Mouse (Mus musculus) megakaryocyte, embryonic 14.5 days (primary cell): ENCODE data around the gene Clnk. TPM values are rescaled to one million over a fixed set of nuclear protein-coding genes. Genes with fewer than 3 reads are reported as not detected.

Experiments used
- H3K27me3 ChIP-seq: replicated peaks from 2 replicates; pipeline ENCODE3; 2012; ENCODE audit warnings: inconsistent platforms
- H3K36me3 ChIP-seq: replicated peaks from 2 replicates; pipeline ENCODE3; 2012; ENCODE audit warnings: low read length, inconsistent platforms, mixed read lengths
- H3K4me1 ChIP-seq: 2 replicates; pipeline ENCODE4 v1.6.1; 2012; ENCODE audit warnings: inconsistent platforms
- H3K4me3 ChIP-seq: replicated peaks from 2 replicates; pipeline ENCODE3; 2012; ENCODE audit warnings: moderate library complexity, mild to moderate bottlenecking, inconsistent platforms
- H3K9me3 ChIP-seq: 2 replicates; pipeline ENCODE4 v1.6.1; 2012; ENCODE audit warnings: inconsistent platforms
- FLI1 ChIP-seq: IDR thresholded peaks from 2 replicates; pipeline ENCODE4 v1.6.1; 2012; ENCODE audit warnings: low read length, inconsistent platforms, mixed read lengths
- GATA1 ChIP-seq: IDR thresholded peaks from 3 replicates; pipeline ENCODE4 v1.6.1; 2012; ENCODE audit warnings: mixed read lengths, low read length, inconsistent platforms, borderline replicate concordance
- polyA plus RNA-seq: library from polyadenylated mRNA; stranded (reverse); fragments of >175 nt; gene quantifications from 2 replicates; pipeline ENCODE4 v1.2.3, GENCODE M21; 2012; ENCODE audit warnings: low replicate concordance; ENCODE audit not compliant: insufficient read depth

Clnk gene
- polyA plus RNA-seq, 1 experiment, result not detected

- TF ChIP-seq GATA1 (no peak), FLI1 (no peak)
- H3K4me1 ChIP-seq, result no peaks in the 10 kb centered on the region
Observed at GRCm38 (mm10) chr5:38698466-38698865, 178.1 kb downstream of the Clnk start.

GRCm38 (mm10) chr5:38698046-38698445 is 178.6 kb downstream of the Clnk start:
- TF ChIP-seq FLI1 (no peak), GATA1 (no peak)
- Histone ChIP-seq H3K4me1 (no peaks in the 10 kb centered on the region), H3K4me3 (no peak overlapping the region), H3K27me3 (no peaks in the 10 kb centered on the region), H3K36me3 (no peaks in the 10 kb centered on the region), H3K9me3 (no peaks in the 10 kb centered on the region)

More at GRCm38 (mm10) chr5:38698466-38698865, 178.1 kb downstream of the Clnk start:
- Histone ChIP-seq H3K36me3 (no peaks in the 10 kb centered on the region), H3K27me3 (no peaks in the 10 kb centered on the region), H3K9me3 (no peaks in the 10 kb centered on the region), H3K4me3 (no peak overlapping the region)

GRCm38 (mm10) chr5:38696616-38697375 is 179.8 kb downstream of the Clnk start:
- Histone ChIP-seq H3K36me3 (no peaks in the 10 kb centered on the region), H3K4me3 (no peak overlapping the region), H3K9me3 (no peaks in the 10 kb centered on the region), H3K4me1 (no peaks in the 10 kb centered on the region), H3K27me3 (peaks cover 5% of the 10 kb centered on the region)
- TF ChIP-seq GATA1 (no peak), FLI1 (no peak)

- H3K4me1 ChIP-seq, result no peaks in the 10 kb centered on the region
Observed at GRCm38 (mm10) chr5:38692859-38693258, 183.8 kb downstream of the Clnk start.

GRCm38 (mm10) chr5:38689186-38689585 is 187.4 kb downstream of the Clnk start:
- no peaks in the 10 kb centered on the region for H3K9me3 ChIP-seq
- H3K4me3 ChIP-seq, result no peak overlapping the region
- peaks cover 8% of the 10 kb centered on the region for H3K4me1 ChIP-seq
- peaks cover 44% of the 10 kb centered on the region for H3K27me3 ChIP-seq
- TF ChIP-seq GATA1 (no peak), FLI1 (no peak)
- H3K36me3 ChIP-seq, result no peaks in the 10 kb centered on the region

More at GRCm38 (mm10) chr5:38692859-38693258, 183.8 kb downstream of the Clnk start:
- no peaks in the 10 kb centered on the region for H3K9me3 ChIP-seq
- TF ChIP-seq FLI1, result no peak
- no peak for TF ChIP-seq GATA1
- H3K27me3 ChIP-seq, result peaks cover 13% of the 10 kb centered on the region
- no peak overlapping the region for H3K4me3 ChIP-seq
- H3K36me3 ChIP-seq, result no peaks in the 10 kb centered on the region

GRCm38 (mm10) chr5:38687694-38688093 is 188.9 kb downstream of the Clnk start:
- TF ChIP-seq GATA1, result no peak
- no peak for TF ChIP-seq FLI1
- no peaks in the 10 kb centered on the region for H3K9me3 ChIP-seq
- H3K36me3 ChIP-seq, result no peaks in the 10 kb centered on the region
- no peak overlapping the region for H3K4me3 ChIP-seq
- H3K27me3 ChIP-seq, result peaks cover 49% of the 10 kb centered on the region
- H3K4me1 ChIP-seq, result peaks cover 11% of the 10 kb centered on the region

- TF ChIP-seq FLI1 (no peak), GATA1 (no peak)
Observed at GRCm38 (mm10) chr5:38684164-38684911, 192.3 kb downstream of the Clnk start, which contains the start of gene Zfp518b. Zfp518b (minus strand) TSS chr5:38684826.

GRCm38 (mm10) chr5:38658836-38659235 is 217.8 kb downstream of the Clnk start:
- TF ChIP-seq GATA1, result no peak
- no peak for TF ChIP-seq FLI1
- Histone ChIP-seq H3K36me3 (no peaks in the 10 kb centered on the region), H3K4me1 (no peaks in the 10 kb centered on the region), H3K4me3 (no peak overlapping the region), H3K27me3 (no peaks in the 10 kb centered on the region), H3K9me3 (no peaks in the 10 kb centered on the region)

More at GRCm38 (mm10) chr5:38684164-38684911, 192.3 kb downstream of the Clnk start, which contains the start of gene Zfp518b:
- peaks cover 25% of the 10 kb centered on the region for H3K36me3 ChIP-seq
- peak within 1 kb of the TSS; percentile 95 for H3K4me3 ChIP-seq
- H3K4me1 ChIP-seq, result peaks cover 11% of the 10 kb centered on the region
- H3K27me3 ChIP-seq, result peaks cover 45% of the 10 kb centered on the region
- H3K9me3 ChIP-seq, result no peaks in the 10 kb centered on the region

Other genes with a start within 250 kb of the Clnk start
- 0.13 TPM in 1 of 2 replicates, not detected in the other for gene Zfp518b, start 192.0 kb downstream of the Clnk start, polyA plus RNA-seq